Mouse (Mus musculus): ENCODE data around the gene Fgf15. TPM values are rescaled to one million over a fixed set of nuclear protein-coding genes. Genes with fewer than 3 reads are reported as not detected.

Fgf15 gene
- polyA plus RNA-seq, 1 experiment from 2014 or later, result 92.1 TPM

- H3K36me3 ChIP-seq (ENCODE audit: control insufficient read depth, insufficient read depth, low read length), result no peaks in the 10 kb centered on the region
These were observed 16.6 kb downstream of the Fgf15 start for GRCm38 (mm10) chr7:144912897-144913296.

GRCm38 (mm10) chr7:144914296-144914947 is 18.1 kb downstream of the Fgf15 start:
- H3K36me3 ChIP-seq (ENCODE audit: control insufficient read depth, insufficient read depth, low read length), result no peaks in the 10 kb centered on the region; the same call in 1 of the 2 replicates
- peaks cover 6% of the 10 kb centered on the region; the same call in 1 of the 2 replicates for H3K4me1 ChIP-seq (replicated peaks; ENCODE audit: control insufficient read depth, insufficient read depth, low read length)
- no peaks in the 10 kb centered on the region for H3K27me3 ChIP-seq (ENCODE audit: control insufficient read depth, insufficient read depth, low read length)
- WGBS, result 7% methylated on average over 17 of the region's 17 CpGs
- DNase-seq (ENCODE audit: low spot score) (no peak), ATAC-seq (replicated peaks; ENCODE audit: low FRiP score) (peak; percentile 93)
- H3K27ac ChIP-seq (ENCODE audit: low read depth, low read length), result no peak overlapping the region; the same call in 1 of the 2 replicates
- peak overlapping the region; percentile 76 for H3K4me3 ChIP-seq (ENCODE audit: low read depth, low read length)
- peak overlapping the region; percentile 74; the same call in 1 of the 2 replicates for H3K9ac ChIP-seq (ENCODE audit: low read length)
- no peaks in the 10 kb centered on the region for H3K9me3 ChIP-seq (ENCODE audit: control insufficient read depth, low read length)
- H3K4me2 ChIP-seq (ENCODE audit: low read depth, low read length, severe bottlenecking), result peak overlapping the region; percentile 48

More at GRCm38 (mm10) chr7:144912897-144913296, 16.6 kb downstream of the Fgf15 start:
- Histone ChIP-seq H3K4me1 (replicated peaks; ENCODE audit: control insufficient read depth, insufficient read depth, low read length) (peaks cover 6% of the 10 kb centered on the region; the same call in 1 of the 2 replicates), H3K4me3 (ENCODE audit: low read depth, low read length) (no peak overlapping the region), H3K9me3 (ENCODE audit: control insufficient read depth, low read length) (no peaks in the 10 kb centered on the region), H3K9ac (ENCODE audit: low read length) (no peak overlapping the region), H3K4me2 (ENCODE audit: low read depth, low read length, severe bottlenecking) (no peak overlapping the region), H3K27ac (ENCODE audit: low read depth, low read length) (no peak overlapping the region), H3K27me3 (ENCODE audit: control insufficient read depth, insufficient read depth, low read length) (no peaks in the 10 kb centered on the region)
- WGBS, result 71% methylated on average over 4 of the region's 4 CpGs
- ATAC-seq (replicated peaks; ENCODE audit: low FRiP score) (no peak), DNase-seq (ENCODE audit: low spot score) (no peak)

GRCm38 (mm10) chr7:144914948-144915750 is 18.8 kb downstream of the Fgf15 start, which contains the start of gene LTO1:
Gene LTO1, plus strand, starts transcription at chr7:144915100.
- Histone ChIP-seq H3K27ac (ENCODE audit: low read depth, low read length) (peak within 1 kb of the TSS; percentile 70), H3K36me3 (ENCODE audit: control insufficient read depth, insufficient read depth, low read length) (no peaks in the 10 kb centered on the region; the same call in 1 of the 2 replicates), H3K27me3 (ENCODE audit: control insufficient read depth, insufficient read depth, low read length) (no peaks in the 10 kb centered on the region), H3K9ac (ENCODE audit: low read length) (peak within 1 kb of the TSS; percentile 74), H3K4me1 (replicated peaks; ENCODE audit: control insufficient read depth, insufficient read depth, low read length) (peaks cover 6% of the 10 kb centered on the region; the same call in 1 of the 2 replicates), H3K9me3 (ENCODE audit: control insufficient read depth, low read length) (no peaks in the 10 kb centered on the region), H3K4me2 (ENCODE audit: low read depth, low read length, severe bottlenecking) (peak within 1 kb of the TSS; percentile 91), H3K4me3 (ENCODE audit: low read depth, low read length) (peak within 1 kb of the TSS; percentile 76)
- peak; percentile 90 for ATAC-seq (replicated peaks; ENCODE audit: low FRiP score)
- WGBS, result 1% methylated on average over 55 of the region's 55 CpGs
- peak; percentile 94 for DNase-seq (ENCODE audit: low spot score)

GRCm38 (mm10) chr7:144918823-144919222 is 22.5 kb downstream of the Fgf15 start:
- H3K4me2 ChIP-seq (ENCODE audit: low read depth, low read length, severe bottlenecking), result no peak overlapping the region
- H3K27me3 ChIP-seq (ENCODE audit: control insufficient read depth, insufficient read depth, low read length), result no peaks in the 10 kb centered on the region
- ATAC-seq (replicated peaks; ENCODE audit: low FRiP score) (no peak), DNase-seq (ENCODE audit: low spot score) (no peak)
- no peak overlapping the region for H3K4me3 ChIP-seq (ENCODE audit: low read depth, low read length)
- H3K9ac ChIP-seq (ENCODE audit: low read length), result no peak overlapping the region
- H3K4me1 ChIP-seq (replicated peaks; ENCODE audit: control insufficient read depth, insufficient read depth, low read length), result peaks cover 6% of the 10 kb centered on the region; the same call in 1 of the 2 replicates
- no peaks in the 10 kb centered on the region for H3K9me3 ChIP-seq (ENCODE audit: control insufficient read depth, low read length)
- no peak overlapping the region for H3K27ac ChIP-seq (ENCODE audit: low read depth, low read length)
- no peaks in the 10 kb centered on the region; the same call in 1 of the 2 replicates for H3K36me3 ChIP-seq (ENCODE audit: control insufficient read depth, insufficient read depth, low read length)
- WGBS, result 88% methylated on average over 1 of the region's 1 CpGs

- peak; percentile 48 for DNase-seq (ENCODE audit: low spot score)
- peaks cover 7% of the 10 kb centered on the region; the same call in 1 of the 2 replicates for H3K36me3 ChIP-seq (ENCODE audit: control insufficient read depth, insufficient read depth, low read length)
- no peaks in the 10 kb centered on the region for H3K27me3 ChIP-seq (ENCODE audit: control insufficient read depth, insufficient read depth, low read length)
- no peaks in the 10 kb centered on the region for H3K4me1 ChIP-seq (replicated peaks; ENCODE audit: control insufficient read depth, insufficient read depth, low read length)
- H3K27ac ChIP-seq (ENCODE audit: low read depth, low read length), result no peak overlapping the region
- no peak overlapping the region for H3K4me2 ChIP-seq (ENCODE audit: low read depth, low read length, severe bottlenecking)
- H3K9me3 ChIP-seq (ENCODE audit: control insufficient read depth, low read length), result no peaks in the 10 kb centered on the region
- WGBS, result 83% methylated on average over 2 of the region's 2 CpGs
- ATAC-seq (replicated peaks; ENCODE audit: low FRiP score), result no peak
- no peak overlapping the region for H3K4me3 ChIP-seq (ENCODE audit: low read depth, low read length)
- no peak overlapping the region for H3K9ac ChIP-seq (ENCODE audit: low read length)
These were observed 31.3 kb downstream of the Fgf15 start for GRCm38 (mm10) chr7:144927591-144927990.

GRCm38 (mm10) chr7:144928009-144928888 is 31.9 kb downstream of the Fgf15 start:
- no peaks in the 10 kb centered on the region for H3K9me3 ChIP-seq (ENCODE audit: control insufficient read depth, low read length)
- DNase-seq (ENCODE audit: low spot score) (peak; percentile 51), ATAC-seq (replicated peaks; ENCODE audit: low FRiP score) (no peak)
- H3K4me1 ChIP-seq (replicated peaks; ENCODE audit: control insufficient read depth, insufficient read depth, low read length), result no peaks in the 10 kb centered on the region
- H3K4me3 ChIP-seq (ENCODE audit: low read depth, low read length), result no peak overlapping the region
- H3K4me2 ChIP-seq (ENCODE audit: low read depth, low read length, severe bottlenecking), result no peak overlapping the region
- peaks cover 12% of the 10 kb centered on the region; the same call in 1 of the 2 replicates for H3K36me3 ChIP-seq (ENCODE audit: control insufficient read depth, insufficient read depth, low read length)
- H3K27ac ChIP-seq (ENCODE audit: low read depth, low read length), result no peak overlapping the region
- 81% methylated on average over 4 of the region's 4 CpGs for WGBS
- no peaks in the 10 kb centered on the region for H3K27me3 ChIP-seq (ENCODE audit: control insufficient read depth, insufficient read depth, low read length)
- no peak overlapping the region for H3K9ac ChIP-seq (ENCODE audit: low read length)

GRCm38 (mm10) chr7:144928889-144929210 is 32.5 kb downstream of the Fgf15 start:
- Histone ChIP-seq H3K27me3 (ENCODE audit: control insufficient read depth, insufficient read depth, low read length) (no peaks in the 10 kb centered on the region), H3K27ac (ENCODE audit: low read depth, low read length) (0 out of 2 replicates have a peak overlapping the region, but pooled peaks have one; percentile 12), H3K9ac (ENCODE audit: low read length) (no peak overlapping the region), H3K4me2 (ENCODE audit: low read depth, low read length, severe bottlenecking) (no peak overlapping the region), H3K4me1 (replicated peaks; ENCODE audit: control insufficient read depth, insufficient read depth, low read length) (no peaks in the 10 kb centered on the region), H3K36me3 (ENCODE audit: control insufficient read depth, insufficient read depth, low read length) (peaks cover 18% of the 10 kb centered on the region; the same call in 1 of the 2 replicates), H3K9me3 (ENCODE audit: control insufficient read depth, low read length) (no peaks in the 10 kb centered on the region), H3K4me3 (ENCODE audit: low read depth, low read length) (no peak overlapping the region)
- no peak for ATAC-seq (replicated peaks; ENCODE audit: low FRiP score)
- no peak for DNase-seq (ENCODE audit: low spot score)
- WGBS, result 82% methylated on average over 6 of the region's 6 CpGs

GRCm38 (mm10) chr7:144929506-144929905 is 33.2 kb downstream of the Fgf15 start:
- WGBS, result 85% methylated on average over 8 of the region's 8 CpGs
- no peaks in the 10 kb centered on the region for H3K4me1 ChIP-seq (replicated peaks; ENCODE audit: control insufficient read depth, insufficient read depth, low read length)

More at GRCm38 (mm10) chr7:144929506-144929905, 33.2 kb downstream of the Fgf15 start:
- DNase-seq (ENCODE audit: low spot score) (peak; percentile 54), ATAC-seq (replicated peaks; ENCODE audit: low FRiP score) (no peak)
- Histone ChIP-seq H3K4me3 (ENCODE audit: low read depth, low read length) (no peak overlapping the region), H3K4me2 (ENCODE audit: low read depth, low read length, severe bottlenecking) (no peak overlapping the region), H3K36me3 (ENCODE audit: control insufficient read depth, insufficient read depth, low read length) (peaks cover 23% of the 10 kb centered on the region; the same call in 1 of the 2 replicates), H3K9me3 (ENCODE audit: control insufficient read depth, low read length) (no peaks in the 10 kb centered on the region), H3K9ac (ENCODE audit: low read length) (no peak overlapping the region), H3K27ac (ENCODE audit: low read depth, low read length) (no peak overlapping the region), H3K27me3 (ENCODE audit: control insufficient read depth, insufficient read depth, low read length) (no peaks in the 10 kb centered on the region)
